ENCODE assay signal across 10 mouse cellular contexts in genomic region chr6:35271094-35271855, GRCm38 (mm10). TPM values are rescaled to one million over a fixed set of nuclear protein-coding genes. Genes with fewer than 3 reads are reported as not detected.
A peak's percentile ranks its signal among the peaks of the same experiment; 100 is the strongest.
DNase-seq lines count a peak whose midpoint lies in the region; ATAC-seq lines count a peak whose summit lies in the region.
"Had no signal": no experiment of that assay in that cellular context is flagged by ENCODE, and none has a peak within 500 bp of the region (broad histone marks: within the 10 kb centered on the region; RNA-seq: fewer than 3 reads in every experiment).

No protein-coding gene starts in this region.

- no peak for ATAC-seq in monocyte, adult 5-6 weeks (replicated peaks; ENCODE audit: insufficient number of reproducible peaks, low FRiP score, low TSS enrichment, poor library complexity, severe bottlenecking)

- peak; percentile 13 for DNase-seq in layer of hippocampus, adult 9-11 months
- no peak for DNase-seq in layer of hippocampus, postnatal 25 days (ENCODE audit: extremely low spot score in 1 of 2, low spot score in 1 of 2)
- peak; percentile 39 to 45 for DNase-seq in right cerebral cortex, postnatal 10 days (ENCODE audit: low spot score in 2 of 2)
- DNase-seq in right cerebral cortex, postnatal 14 days, result no peak
- DNase-seq in cerebellum, postnatal 14 days, result peak; percentile 48 to 52
- no peak for DNase-seq in urinary bladder, postnatal 4 days (ENCODE audit: low spot score in 2 of 2)
- DNase-seq: adrenal gland, postnatal 25 days; kidney, adult 18-20 months had no signal

RNA-seq across cellular contexts. Expression of gene Slc13a4, which starts 36.7 kb away (rescaled TPM):
- 1 to 10 TPM; 2.7 to 3.1 TPM for total RNA-seq in layer of hippocampus, postnatal 25 days (2021)
- total RNA-seq in monocyte, adult 5-6 weeks (2017), result not detected in 3 replicates
- total RNA-seq: CH12.LX had no signal

RNA-seq across cellular contexts. Expression of gene Fam180a, which starts 54.7 kb away (rescaled TPM):
- under 1 TPM; 0.68 to 0.98 TPM for total RNA-seq in layer of hippocampus, postnatal 25 days (2021)
- total RNA-seq in monocyte, adult 5-6 weeks (2017), result 1.4 TPM in 1 of 3 replicates, not detected in the others
- total RNA-seq: CH12.LX had no signal

Comparison
In these comparisons a context has a peak if more than half of its experiments do, and no peak if none do; other contexts are left out.
1. DNase-seq: peak in layer of hippocampus, adult 9-11 months (single experiment), right cerebral cortex, postnatal 10 days (2 of 2) and cerebellum, postnatal 14 days (2 of 2); none in layer of hippocampus, postnatal 25 days (0 of 2), right cerebral cortex, postnatal 14 days (single experiment) and urinary bladder, postnatal 4 days (0 of 2).